Mouse (Mus musculus) hindbrain, embryonic 15.5 days (tissue): ENCODE data around the gene Snx6. TPM values are rescaled to one million over a fixed set of nuclear protein-coding genes. Genes with fewer than 3 reads are reported as not detected.
A peak's percentile ranks its signal among the peaks of the same experiment; 100 is the strongest.
"Not testable (repeated sequence)": the region's sequence is repeated elsewhere in the genome, so short reads cannot be mapped to it uniquely, and the experiment has no call there.

Experiments
- ATAC-seq: fragments of 200-750 bp; cut with Nextera tagmentation; 2 replicates; pipeline ENCODE4 v1.8.0; 2017; ENCODE audit warnings: low read depth, moderate number of reproducible peaks, moderate TSS enrichment; ENCODE audit not compliant: low FRiP score
- H3K27ac ChIP-seq: fragments of 300-500 bp; sonication (generic); replicated peaks from 2 replicates; pipeline ENCODE4 v1.5.1; 2015; ENCODE audit warnings: mild to moderate bottlenecking, inconsistent platforms
- H3K27me3 ChIP-seq: fragments of 300-500 bp; sonication (generic); 2 replicates; pipeline ENCODE4 v1.6.1; 2015; ENCODE audit warnings: control low read depth, inconsistent platforms
- H3K36me3 ChIP-seq: fragments of 300-500 bp; sonication (generic); 2 replicates; pipeline ENCODE4 v1.6.1; 2015; ENCODE audit warnings: control low read depth, inconsistent platforms
- H3K4me1 ChIP-seq: fragments of 300-500 bp; sonication (generic); replicated peaks from 2 replicates; pipeline ENCODE4 v1.6.1; 2015; ENCODE audit warnings: control low read depth, inconsistent platforms
- H3K4me2 ChIP-seq: fragments of 300-500 bp; sonication (generic); 2 replicates; pipeline ENCODE4 v1.6.1; 2015; ENCODE audit warnings: moderate library complexity, mild to moderate bottlenecking, inconsistent platforms
- H3K4me3 ChIP-seq: fragments of 300-500 bp; sonication (generic); 2 replicates; pipeline ENCODE4 v1.5.1; 2015; ENCODE audit warnings: mild to moderate bottlenecking, inconsistent platforms
- H3K9ac ChIP-seq: fragments of 300-500 bp; sonication (generic); 2 replicates; pipeline ENCODE4 v1.6.1; 2015; ENCODE audit warnings: inconsistent platforms
- H3K9me3 ChIP-seq: fragments of 300-500 bp; sonication (generic); 2 replicates; pipeline ENCODE4 v1.6.1; 2016; ENCODE audit warnings: control low read depth, inconsistent platforms
- WGBS: fragments of 180-500 bp; shearing (Covaris S2); methylation state at CpG from one replicate; pipeline ENCODE4 v1.1.7; 2015; 5-methylcytosine and 5-hydroxymethylcytosine counted together
- polyA plus RNA-seq: library from polyadenylated mRNA; unstranded; fragments of >200 nt; fragmentation: Nextera tagmentation; extraction: Ambion mirVana; gene quantifications from 2 replicates; pipeline ENCODE4 v1.2.1, GENCODE M21; 2015

Snx6 gene
- 152 and 154 TPM in 2 replicates for polyA plus RNA-seq

DNA sequence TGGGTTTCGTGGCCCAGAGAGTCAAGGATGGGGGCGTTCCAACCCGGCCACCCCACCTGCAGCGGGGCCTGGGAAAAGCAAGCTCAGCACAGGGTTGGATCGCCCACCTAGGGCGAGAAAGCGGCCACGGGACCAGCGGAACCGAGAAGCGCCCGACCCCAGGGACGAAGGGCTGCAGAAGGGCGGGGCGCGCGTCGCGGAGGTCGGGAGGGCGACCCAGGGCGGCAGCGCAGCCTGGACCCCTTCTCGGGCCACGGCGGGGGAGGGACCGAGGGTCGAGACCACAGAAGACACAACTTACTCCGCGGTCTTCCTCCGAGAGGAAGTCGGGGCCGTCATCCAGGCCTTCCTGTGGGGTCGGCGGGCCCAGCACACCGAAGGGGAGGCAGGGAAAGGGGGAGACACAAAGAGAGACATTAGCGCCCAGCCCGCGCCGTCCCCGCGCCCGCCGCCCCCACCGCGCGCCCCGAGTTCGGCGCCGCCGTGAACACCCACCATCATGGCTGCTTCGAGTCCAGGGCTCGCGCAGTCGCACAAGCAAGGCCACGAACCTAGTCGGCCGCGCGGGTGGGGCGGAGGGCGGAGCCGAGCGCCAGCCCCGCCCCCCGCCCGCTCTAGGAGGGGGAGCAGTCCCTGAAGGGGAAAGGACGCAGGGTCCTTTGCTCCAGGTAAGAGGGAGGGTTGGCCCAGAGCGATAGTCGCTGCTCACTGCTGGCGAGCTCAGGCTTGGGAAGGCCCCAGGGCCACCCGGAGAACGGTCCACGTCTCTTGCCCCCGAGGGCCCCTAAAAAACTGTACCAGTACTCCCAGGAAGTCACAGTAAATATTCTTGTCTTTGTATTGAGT is at the start of gene Snx6:
Gene Snx6 (minus strand): TSS at position 551 of the 846 bp plus-strand sequence.
- H3K4me3 ChIP-seq: peak within 1 kb of the TSS; percentile 94
- H3K4me1 ChIP-seq: peaks cover 29% of the 10 kb centered on the region
- peak within 1 kb of the TSS; percentile 88 for H3K27ac ChIP-seq
- no peaks in the 10 kb centered on the region for H3K36me3 ChIP-seq
- peak; percentile 95 for ATAC-seq
- peak within 1 kb of the TSS; percentile 94 for H3K9ac ChIP-seq
- no peaks in the 10 kb centered on the region for H3K9me3 ChIP-seq
- under 1% methylated on average over 72 of the region's 76 CpGs for WGBS
- H3K4me2 ChIP-seq: peak within 1 kb of the TSS; percentile 60
- H3K27me3 ChIP-seq: no peaks in the 10 kb centered on the region

DNA sequence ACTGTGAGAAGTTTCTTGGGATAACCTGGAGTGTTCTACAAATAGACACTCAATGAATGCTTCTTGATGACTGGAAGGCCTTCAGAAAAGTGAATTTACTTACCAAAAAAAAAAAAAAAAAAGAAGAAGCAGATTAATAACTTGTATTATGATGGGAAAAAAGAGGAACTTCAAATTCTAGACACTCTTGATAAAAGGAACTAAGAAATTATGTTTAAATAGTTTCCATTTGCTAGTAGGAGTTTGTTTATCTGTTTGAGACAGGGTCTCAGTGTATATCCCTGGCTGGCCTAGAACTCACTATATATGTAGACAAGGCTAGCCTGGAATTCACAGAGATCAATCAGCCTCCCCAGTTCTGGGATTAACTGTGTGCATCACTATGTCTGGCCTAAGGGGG is 48.9 kb upstream of the Snx6 start:
- Histone ChIP-seq H3K27me3 (no peaks in the 10 kb centered on the region), H3K4me3 (no peak overlapping the region), H3K36me3 (no peaks in the 10 kb centered on the region), H3K4me1 (no peaks in the 10 kb centered on the region), H3K9ac (no peak overlapping the region), H3K27ac (no peak overlapping the region), H3K9me3 (no peaks in the 10 kb centered on the region), H3K4me2 (no peak overlapping the region)
- ATAC-seq: no peak

DNA sequence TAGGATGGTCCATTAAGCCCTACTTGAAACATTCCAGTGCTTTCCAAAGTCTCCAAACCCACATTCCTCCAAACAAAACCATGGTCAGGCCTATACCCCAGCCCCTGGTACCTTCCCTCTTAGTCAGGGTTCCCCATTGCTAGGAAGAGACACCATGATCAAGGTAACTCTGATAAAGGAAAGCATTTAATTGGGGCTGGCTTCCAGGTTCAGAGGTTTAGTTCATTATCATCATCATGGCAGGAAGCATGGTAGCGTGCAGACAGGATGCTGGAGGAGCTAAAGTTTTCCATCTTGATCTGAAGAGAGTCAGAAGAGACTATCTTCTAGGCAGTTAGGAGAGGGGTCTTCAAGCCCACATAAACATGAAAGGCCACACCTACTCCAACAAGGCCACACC is 46.1 kb upstream of the Snx6 start:
- H3K4me2 ChIP-seq: no peak overlapping the region
- H3K27me3 ChIP-seq: no peaks in the 10 kb centered on the region
- no peak overlapping the region for H3K27ac ChIP-seq
- no peak overlapping the region for H3K4me3 ChIP-seq
- H3K36me3 ChIP-seq: no peaks in the 10 kb centered on the region
- no peak for ATAC-seq
- H3K4me1 ChIP-seq: no peaks in the 10 kb centered on the region
- H3K9ac ChIP-seq: no peak overlapping the region
- WGBS: 100% methylated on average over 1 of the region's 1 CpGs
- no peaks in the 10 kb centered on the region for H3K9me3 ChIP-seq

DNA sequence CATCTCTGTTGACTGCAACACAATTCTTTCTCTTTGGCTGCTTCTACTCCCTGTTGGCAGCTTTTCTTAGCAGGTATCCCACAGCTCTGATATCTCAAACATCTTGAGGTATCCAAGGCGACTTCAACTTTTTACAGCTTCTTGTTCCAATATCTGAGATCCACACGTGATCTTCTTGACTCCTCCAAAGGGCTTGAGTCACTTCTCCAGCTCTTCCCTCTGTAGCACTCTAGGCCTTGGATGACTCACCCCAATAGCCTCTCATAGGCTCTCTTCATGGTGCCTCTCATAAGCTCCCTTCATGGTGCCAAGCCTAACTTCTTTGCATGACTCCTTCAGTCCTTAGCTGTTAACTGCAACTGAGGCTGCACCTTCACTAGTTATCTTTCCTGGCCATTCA is 44.3 kb upstream of the Snx6 start:
- no peaks in the 10 kb centered on the region for H3K27me3 ChIP-seq
- no peak overlapping the region for H3K4me3 ChIP-seq
- peaks cover 5% of the 10 kb centered on the region; the same call in 1 of the 2 replicates for H3K4me1 ChIP-seq
- 89% methylated on average over 2 of the region's 2 CpGs for WGBS
- H3K4me2 ChIP-seq: no peak overlapping the region
- no peak for ATAC-seq
- no peaks in the 10 kb centered on the region for H3K36me3 ChIP-seq
- H3K27ac ChIP-seq: no peak overlapping the region
- H3K9me3 ChIP-seq: no peaks in the 10 kb centered on the region
- H3K9ac ChIP-seq: no peak overlapping the region

DNA sequence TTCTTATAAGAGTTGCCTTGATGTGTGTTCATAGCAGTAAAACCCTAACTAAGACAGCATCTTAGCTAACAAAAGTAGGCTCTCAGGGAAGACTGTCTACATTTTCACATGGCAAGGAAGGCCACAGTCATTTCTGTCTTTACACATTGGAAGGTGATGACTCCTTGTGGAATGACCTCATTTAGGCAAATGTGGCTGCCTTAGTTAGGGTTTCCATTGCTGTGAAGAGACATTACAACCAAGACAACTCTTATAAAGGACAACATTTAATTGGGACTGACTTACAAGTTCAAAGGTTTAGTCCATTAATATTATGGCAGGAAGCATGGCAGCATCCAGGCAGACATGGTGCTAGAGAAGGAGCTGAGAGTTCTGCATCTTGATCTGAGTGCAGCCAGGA is 43.4 kb upstream of the Snx6 start:
- H3K4me3 ChIP-seq: no peak overlapping the region
- no peak overlapping the region for H3K4me2 ChIP-seq
- H3K27ac ChIP-seq: no peak overlapping the region
- H3K9ac ChIP-seq: no peak overlapping the region
- H3K36me3 ChIP-seq: no peaks in the 10 kb centered on the region
- no peaks in the 10 kb centered on the region for H3K9me3 ChIP-seq
- no peak for ATAC-seq
- H3K4me1 ChIP-seq: peaks cover 7% of the 10 kb centered on the region; the same call in 1 of the 2 replicates
- no peaks in the 10 kb centered on the region for H3K27me3 ChIP-seq

DNA sequence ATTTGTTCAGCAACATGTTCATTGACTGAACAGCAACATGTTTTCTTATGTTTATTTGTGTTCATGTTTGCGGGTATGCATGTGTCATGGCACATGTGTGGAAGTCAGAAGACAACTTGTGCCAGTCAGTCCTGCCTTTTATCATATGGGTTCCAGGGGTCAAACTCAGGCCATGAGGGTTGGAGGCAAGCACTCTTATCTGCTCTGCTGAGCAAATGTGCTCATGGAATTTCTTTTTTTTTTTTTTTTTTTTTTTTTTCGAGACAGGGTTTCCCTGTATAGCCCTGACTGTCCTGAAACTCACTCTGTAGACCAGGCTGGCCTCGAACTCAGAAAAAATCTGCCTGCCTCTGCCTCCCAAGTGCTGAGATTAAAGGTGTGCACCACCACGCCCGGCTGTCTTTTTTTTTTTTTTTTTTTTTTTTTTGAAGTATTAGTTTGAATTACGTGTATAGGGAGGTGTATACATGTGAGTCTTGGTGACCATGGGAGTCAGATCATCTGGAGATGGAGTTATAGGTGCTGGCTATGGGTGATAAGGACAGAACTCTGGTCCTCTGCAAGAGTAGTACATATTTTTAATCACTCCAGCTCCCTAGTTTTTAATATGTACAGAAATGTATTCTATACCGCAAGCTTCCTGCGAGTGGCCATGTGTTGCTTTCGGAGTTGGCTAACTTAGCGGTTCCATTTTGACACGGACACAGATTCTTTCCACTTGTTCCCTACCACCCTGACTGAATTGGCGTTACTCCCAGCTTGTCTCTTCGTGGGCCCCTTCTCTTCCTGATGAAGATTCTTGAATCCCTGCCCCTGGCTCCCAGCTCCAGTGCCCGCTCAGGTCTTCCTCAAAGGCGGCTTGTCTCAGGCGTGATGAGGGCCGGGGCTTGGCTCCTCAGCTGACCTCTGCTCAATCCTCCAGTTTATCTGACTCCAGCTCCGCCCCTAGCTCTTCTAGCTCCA is 40.4 kb upstream of the Snx6 start:
- ATAC-seq: no peak
- no peaks in the 10 kb centered on the region for H3K36me3 ChIP-seq
- H3K4me1 ChIP-seq: peaks cover 7% of the 10 kb centered on the region; the same call in 1 of the 2 replicates
- no peak overlapping the region for H3K4me3 ChIP-seq
- 78% methylated on average over 17 of the region's 18 CpGs for WGBS
- H3K27me3 ChIP-seq: no peaks in the 10 kb centered on the region
- no peaks in the 10 kb centered on the region for H3K9me3 ChIP-seq
- no peak overlapping the region for H3K9ac ChIP-seq
- no peak overlapping the region for H3K27ac ChIP-seq
- no peak overlapping the region; the same call in 1 of the 2 replicates for H3K4me2 ChIP-seq

DNA sequence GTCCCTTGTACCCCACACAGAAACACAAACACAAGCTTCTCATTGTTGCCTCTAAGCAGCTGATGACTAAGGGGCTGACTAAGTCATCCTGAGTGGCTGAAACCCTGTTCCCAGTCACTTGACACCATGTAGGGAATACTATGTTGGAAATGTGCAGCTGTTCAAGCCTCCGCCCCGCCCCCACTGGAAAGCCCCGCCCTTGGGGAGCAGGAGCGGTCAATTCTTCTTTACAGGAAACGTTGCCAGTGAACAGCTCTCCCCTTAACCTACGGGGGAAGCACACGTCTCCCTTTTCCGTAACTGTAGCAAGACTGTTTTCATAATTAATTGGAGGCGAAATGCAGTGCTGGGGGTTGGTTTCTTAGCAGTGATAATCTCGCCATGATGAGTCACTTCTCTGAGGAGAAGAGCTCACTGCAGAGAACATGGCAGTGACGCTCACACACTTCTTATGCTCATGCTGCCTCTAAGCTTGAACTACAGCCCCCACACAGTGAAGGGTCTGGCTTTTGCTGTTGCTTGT is 39.5 kb upstream of the Snx6 start:
- Histone ChIP-seq H3K27me3 (no peaks in the 10 kb centered on the region), H3K36me3 (no peaks in the 10 kb centered on the region), H3K4me2 (peak overlapping the region; percentile 48), H3K4me1 (peaks cover 7% of the 10 kb centered on the region; the same call in 1 of the 2 replicates), H3K9me3 (no peaks in the 10 kb centered on the region), H3K27ac (peak overlapping the region; percentile 55), H3K4me3 (peak overlapping the region; percentile 34), H3K9ac (peak overlapping the region; percentile 27)
- ATAC-seq: peak; percentile 82
- WGBS: 14% methylated on average over 11 of the region's 11 CpGs

DNA sequence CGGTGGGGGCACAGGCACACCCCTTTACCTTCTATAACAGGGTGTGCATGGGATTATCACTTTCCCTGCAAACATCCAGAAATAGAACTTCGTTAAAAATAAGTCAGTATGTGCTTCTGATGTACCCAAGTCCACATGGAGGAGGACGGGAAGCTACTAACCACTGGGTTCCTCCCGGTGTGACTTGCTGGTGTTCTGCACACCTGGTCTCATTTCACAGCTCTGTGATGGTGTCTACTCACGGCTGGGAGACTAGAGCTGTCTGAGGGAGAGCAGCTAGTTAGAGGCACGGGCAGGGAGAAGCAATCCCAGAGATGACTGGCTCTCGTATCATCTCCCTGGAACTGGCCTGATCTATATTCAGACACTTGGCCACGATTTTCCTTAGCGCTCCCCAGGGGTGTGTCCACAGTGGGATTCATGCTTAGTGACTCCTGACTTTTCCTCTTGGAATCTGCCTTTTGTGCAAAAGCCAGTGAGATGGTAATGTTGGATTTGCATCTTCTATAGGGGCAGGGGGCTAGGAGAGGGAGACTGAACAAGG is 38.4 kb upstream of the Snx6 start:
- Histone ChIP-seq H3K4me3 (no peak overlapping the region), H3K27me3 (no peaks in the 10 kb centered on the region), H3K9ac (no peak overlapping the region), H3K9me3 (no peaks in the 10 kb centered on the region), H3K27ac (no peak overlapping the region), H3K4me2 (no peak overlapping the region), H3K36me3 (no peaks in the 10 kb centered on the region), H3K4me1 (peaks cover 7% of the 10 kb centered on the region; the same call in 1 of the 2 replicates)
- 64% methylated on average over 9 of the region's 9 CpGs for WGBS
- no peak for ATAC-seq

DNA sequence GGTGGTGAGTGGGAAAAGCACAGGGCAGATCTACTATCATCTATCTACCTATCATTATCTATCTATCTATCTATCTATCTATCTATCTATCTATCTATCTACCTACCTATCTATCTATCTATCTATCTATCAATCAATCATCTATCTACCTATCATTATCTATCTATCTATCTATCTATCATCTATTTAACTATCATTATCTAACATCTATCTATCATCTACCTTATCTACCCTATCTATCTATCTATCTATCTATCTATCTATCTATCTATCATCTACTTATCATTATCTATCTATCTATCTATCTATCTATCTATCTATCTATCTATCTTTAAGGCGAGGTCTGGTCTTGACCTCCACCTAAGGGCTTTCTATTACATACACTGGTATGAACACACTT is 36.4 kb upstream of the Snx6 start:
- H3K4me1 ChIP-seq, H3K4me3 ChIP-seq, H3K27me3 ChIP-seq, H3K4me2 ChIP-seq, ATAC-seq, H3K9ac ChIP-seq, H3K9me3 ChIP-seq, H3K36me3 ChIP-seq, H3K27ac ChIP-seq: not testable (repeated sequence)
- 81% methylated on average over 1 of the region's 1 CpGs for WGBS

DNA sequence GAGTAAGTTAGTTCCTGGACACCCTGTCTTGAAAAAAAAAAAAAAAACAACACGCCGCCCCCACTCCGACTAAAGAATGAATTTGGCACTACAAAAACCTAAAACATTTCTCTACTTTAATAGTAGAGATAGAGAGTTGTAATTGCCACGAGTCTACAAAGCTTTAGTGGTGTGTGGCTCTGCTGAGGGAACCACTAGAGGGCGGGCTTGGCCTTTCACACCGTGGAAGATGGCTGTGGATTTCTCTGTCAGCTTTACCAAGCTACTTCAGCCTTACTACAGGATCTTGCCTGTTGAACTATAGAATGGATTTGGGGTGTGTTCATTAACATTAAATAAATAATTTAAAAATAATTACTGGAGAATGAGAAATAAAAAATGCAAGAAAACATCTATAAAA is 35.1 kb upstream of the Snx6 start:
- WGBS: 13% methylated on average over 6 of the region's 6 CpGs
- Histone ChIP-seq H3K9ac (no peak overlapping the region), H3K36me3 (no peaks in the 10 kb centered on the region), H3K4me2 (no peak overlapping the region), H3K27me3 (no peaks in the 10 kb centered on the region), H3K9me3 (no peaks in the 10 kb centered on the region), H3K27ac (no peak overlapping the region), H3K4me3 (no peak overlapping the region), H3K4me1 (peaks cover 7% of the 10 kb centered on the region; the same call in 1 of the 2 replicates)
- peak; percentile 86; the same call in 1 of the 2 replicates for ATAC-seq

DNA sequence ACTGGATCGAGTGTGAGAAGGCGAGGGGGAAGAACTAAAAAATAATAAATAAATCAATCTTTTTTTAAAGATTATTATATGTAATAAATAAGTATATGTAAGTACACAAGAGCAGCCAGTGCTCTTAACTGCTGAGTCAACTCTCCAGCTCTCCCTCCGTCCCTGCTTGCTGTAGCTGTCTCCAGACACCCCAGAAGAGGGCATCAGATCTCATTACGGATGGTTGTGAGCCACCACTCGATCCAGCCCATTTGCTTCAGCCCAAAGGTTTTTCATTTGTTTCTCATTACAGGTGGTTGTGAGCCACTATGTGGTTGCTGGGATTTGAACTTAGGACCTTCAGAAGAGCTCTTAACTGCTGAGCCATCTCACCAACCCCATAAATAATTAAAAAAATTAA is 34.4 kb upstream of the Snx6 start:
- whole genome bisulfite sequencing: 57% methylated on average over 5 of the region's 5 CpGs
- Histone ChIP-seq H3K9me3 (no peaks in the 10 kb centered on the region), H3K9ac (no peak overlapping the region), H3K27me3 (no peaks in the 10 kb centered on the region), H3K27ac (no peak overlapping the region), H3K4me1 (peaks cover 3% of the 10 kb centered on the region; the same call in 1 of the 2 replicates), H3K4me2 (no peak overlapping the region), H3K4me3 (no peak overlapping the region), H3K36me3 (no peaks in the 10 kb centered on the region)
- no peak for ATAC-seq
